Mouse (Mus musculus) natural killer cell, adult 2 months (primary cell): ENCODE data around the gene Slc38a10.
A peak's percentile ranks its signal among the peaks of the same experiment; 100 is the strongest.

Experiments used
- DNase-seq, 2 experiments: peaks; one replicate each; pipeline ENCODE4 v3.0.0; 2022; ENCODE audit warnings: low spot score in 2 of 2

Gene Slc38a10

GRCm38 (mm10) chr11:120151113-120151494 lies at the start of gene Slc38a10:
Gene Slc38a10, minus strand, starts transcription at chr11:120151346.
- peak; percentile 99 for DNase-seq

DNA sequence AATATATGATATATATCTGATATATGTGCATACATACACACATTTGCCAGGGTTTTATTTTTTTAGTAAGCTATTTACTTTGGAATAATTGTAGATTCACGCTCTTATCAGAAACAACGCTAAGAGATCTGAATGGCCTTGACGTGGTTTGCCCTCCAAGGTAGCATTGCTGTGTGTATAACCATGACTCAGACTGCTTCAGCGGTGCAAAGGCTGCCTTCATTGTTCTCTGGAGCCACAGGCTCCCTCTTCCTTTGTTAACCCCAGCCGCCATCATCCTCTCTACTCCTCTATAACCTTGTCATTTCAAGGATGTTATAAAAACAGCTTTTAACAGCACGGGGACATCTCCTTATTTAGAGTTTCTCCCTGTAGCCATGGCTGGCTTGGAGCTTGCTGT lies 49.5 kb upstream of the Slc38a10 start:
- no peak for DNase-seq

- no peak for DNase-seq
Measured at GRCm38 (mm10) chr11:120199766-120200165, 48.6 kb upstream of the Slc38a10 start.

GRCm38 (mm10) chr11:120198831-120199230 lies 47.7 kb upstream of the Slc38a10 start:
- no peak for DNase-seq

GRCm38 (mm10) chr11:120190526-120191412 lies 39.6 kb upstream of the Slc38a10 start:
- DNase-seq = no peak

GRCm38 (mm10) chr11:120189459-120190312 lies 38.5 kb upstream of the Slc38a10 start:
- DNase-seq = peak; percentile 80 to 86

GRCm38 (mm10) chr11:120188481-120189441 lies 37.6 kb upstream of the Slc38a10 start:
- no peak for DNase-seq

DNA sequence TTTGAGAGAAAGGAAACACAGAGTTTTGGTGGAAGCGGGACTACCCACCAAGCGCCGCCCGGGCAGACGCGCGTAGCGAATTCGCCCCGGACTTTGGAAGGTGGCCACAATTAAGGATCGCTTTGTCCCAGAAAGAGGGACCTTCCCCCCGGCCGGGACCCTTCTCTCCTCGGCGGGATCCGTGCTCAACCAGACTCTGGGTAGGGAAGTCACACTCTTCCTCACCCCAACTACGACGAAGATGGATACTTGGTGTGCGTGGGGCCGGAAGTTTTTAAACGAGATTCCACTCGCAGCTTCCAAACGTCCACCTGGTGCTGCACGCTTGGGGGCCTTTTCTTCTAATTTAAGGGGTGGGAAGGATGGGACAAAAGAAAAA lies 36.9 kb upstream of the Slc38a10 start:
- DNase-seq = no peak

DNA sequence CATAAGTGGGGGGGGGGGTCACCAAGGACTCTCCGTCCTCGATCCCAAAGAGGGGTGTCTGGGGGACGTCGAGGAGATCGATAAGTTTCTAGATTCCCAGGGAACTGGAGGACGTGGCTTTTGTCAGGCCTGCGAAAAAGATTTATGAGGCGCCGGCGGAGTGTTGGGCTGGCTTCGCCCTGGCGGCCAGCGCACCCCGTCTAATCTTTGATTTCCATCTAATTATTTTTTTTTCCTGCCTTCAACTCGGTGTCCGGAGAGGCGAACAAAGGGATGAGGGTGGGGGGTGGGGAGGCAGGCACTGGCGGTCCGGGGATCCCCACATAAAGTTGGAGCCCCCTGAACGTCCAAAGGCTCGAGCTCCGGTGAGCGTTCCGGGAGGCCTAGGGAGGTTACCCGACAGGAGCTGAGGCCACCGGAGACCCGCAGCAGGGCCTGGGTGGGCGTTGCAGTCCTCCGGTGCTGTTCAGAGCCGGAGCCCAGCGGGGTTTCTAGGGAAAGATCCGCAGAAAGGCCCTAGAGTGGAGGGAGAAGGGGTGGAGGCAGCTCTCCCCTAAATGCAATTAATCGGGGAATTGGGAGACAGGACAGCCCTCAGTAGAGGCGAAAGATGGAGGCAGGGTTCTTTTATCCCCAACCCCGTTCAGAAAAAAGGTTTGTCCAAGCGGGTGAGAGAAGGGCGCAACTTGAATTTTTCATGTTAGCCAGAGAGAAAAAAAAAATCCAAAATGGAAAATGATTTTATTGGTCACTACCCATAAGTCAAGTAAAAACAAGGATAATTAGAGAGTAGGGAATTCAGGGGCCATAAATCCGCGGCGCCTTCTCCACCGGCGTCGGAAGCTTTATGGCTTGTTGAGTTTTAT lies 36.3 kb upstream of the Slc38a10 start:
- no peak for DNase-seq

DNA sequence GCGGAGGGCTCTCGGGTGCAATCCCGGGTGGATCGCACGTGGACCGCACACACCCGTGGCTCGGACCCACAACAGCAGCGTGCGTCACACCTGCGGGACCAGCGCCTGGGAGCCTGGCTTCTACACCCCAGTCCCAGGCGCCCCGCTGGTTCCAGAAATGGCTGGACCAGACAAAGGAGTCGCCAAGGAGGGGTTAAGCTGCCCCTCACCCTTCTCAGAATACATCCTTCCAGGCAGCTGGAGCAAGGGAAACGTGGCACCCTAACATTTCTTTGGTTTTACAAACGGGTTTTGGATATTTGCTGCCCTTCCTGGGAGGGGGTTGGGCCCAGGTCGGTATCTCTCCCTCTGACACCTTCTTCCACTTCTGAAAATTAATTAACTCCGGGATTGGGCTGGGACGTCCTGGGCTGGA lies 35.7 kb upstream of the Slc38a10 start:
- DNase-seq = no peak

- DNase-seq = no peak
Measured at GRCm38 (mm10) chr11:120186145-120186740, 35.1 kb upstream of the Slc38a10 start.

GRCm38 (mm10) chr11:120185316-120186141 lies 34.4 kb upstream of the Slc38a10 start:
- DNase-seq = no peak

DNA sequence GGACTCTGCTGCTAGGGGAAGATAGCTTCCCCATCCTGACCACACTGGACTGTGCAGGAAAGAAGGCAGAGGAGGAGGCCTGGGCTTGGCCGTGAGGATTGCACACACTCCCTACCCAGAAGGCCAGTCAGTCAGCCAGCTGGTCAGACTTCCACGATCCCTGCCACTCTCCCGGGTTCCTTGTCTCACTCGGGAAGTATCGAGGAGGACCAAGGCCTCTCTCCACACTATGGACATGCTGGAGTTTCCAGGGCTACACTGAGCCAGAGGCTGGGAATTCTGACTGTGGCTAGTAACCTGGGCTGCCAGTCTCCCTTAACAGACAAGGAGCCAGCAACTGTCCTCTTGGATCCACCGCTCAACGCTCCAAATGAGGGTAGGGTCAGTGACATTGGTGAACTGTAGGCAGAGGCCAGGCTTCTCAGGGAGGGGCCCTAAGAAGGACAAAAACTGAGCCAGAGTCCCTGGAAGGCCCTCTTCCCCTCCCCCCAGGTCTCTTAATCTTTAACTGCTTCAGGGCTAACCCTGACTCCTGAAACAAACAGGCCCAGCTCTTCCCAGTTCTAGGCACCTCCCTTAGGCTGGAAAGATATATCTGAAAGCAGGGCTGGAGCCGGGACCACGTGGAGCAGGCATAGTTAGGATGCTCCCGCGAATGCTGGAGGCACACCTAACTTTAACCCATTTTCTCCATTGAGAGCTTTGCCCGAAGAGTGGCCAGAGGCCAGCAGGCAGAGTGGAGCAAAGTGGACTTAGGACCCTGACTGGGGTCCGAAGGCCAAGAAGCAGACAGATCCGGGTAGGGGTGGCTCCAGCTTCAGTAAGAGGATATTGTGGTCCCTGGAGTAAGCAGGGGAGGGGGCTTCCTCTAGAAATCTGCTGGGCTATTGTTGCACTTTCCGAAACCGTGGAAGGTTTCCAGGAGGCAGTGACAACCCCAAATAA lies 33.5 kb upstream of the Slc38a10 start:
- DNase-seq = no peak

DNA sequence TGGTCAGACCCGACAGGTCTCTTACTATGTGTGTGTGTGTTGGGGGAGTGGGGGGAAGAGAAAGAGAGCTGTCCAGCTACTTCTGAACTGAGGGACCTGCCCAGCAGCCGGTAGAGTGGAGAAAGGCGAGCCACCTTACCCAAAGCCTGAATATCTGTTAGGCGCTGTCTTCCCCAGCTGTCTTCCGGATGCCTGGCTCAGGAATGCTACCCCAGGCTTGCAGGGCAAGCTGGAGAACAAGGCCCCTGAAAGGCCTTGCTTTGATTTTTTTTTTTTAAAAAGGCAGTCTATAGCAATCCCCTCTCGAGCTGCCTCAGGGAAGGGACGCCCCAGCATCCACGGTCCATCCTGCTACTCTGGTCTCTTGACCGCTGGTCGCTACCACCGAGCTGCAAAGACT lies 32.6 kb upstream of the Slc38a10 start:
- DNase-seq = no peak

DNA sequence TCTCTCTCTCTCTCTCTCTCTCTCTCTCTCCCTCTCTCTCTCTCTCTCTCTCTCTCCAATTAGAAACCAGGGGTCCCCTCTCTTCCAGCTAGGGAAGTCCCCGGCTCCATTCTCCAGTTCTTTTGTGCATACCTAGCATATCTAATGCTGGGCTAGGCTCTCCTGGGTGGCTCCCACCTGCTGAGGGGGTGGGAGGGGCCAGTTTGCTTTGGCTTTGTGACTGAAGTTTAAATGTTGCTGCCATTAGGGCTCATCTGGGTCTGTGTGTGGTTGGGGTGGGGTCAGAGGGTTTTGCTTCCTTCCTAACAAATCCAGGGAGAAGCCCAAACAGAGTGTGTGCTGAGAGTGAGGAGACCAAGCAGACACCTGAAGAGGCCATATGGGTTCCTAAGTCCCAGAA lies 32.0 kb upstream of the Slc38a10 start:
- no peak for DNase-seq

GRCm38 (mm10) chr11:120182396-120183030 lies 31.4 kb upstream of the Slc38a10 start:
- no peak for DNase-seq

DNA sequence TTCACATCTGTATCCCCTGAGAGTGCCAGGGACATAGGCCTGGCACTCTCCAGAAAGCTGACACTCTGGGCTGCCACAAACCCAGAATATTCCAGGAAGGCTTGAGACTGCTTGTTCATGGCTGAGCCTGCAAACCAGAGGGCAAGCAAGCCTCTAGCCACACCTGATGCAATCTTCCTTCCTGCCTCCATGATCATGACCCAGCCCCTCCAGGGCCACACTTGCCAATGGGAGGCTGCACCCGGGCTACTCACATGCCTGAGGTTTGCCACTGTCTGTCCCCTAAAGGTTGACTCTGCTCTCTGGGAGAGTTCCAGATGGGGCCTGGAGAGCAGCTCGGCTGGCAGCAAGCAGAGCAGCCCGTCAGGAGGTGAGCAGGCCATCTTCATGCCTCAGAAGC lies 30.2 kb upstream of the Slc38a10 start:
- no peak for DNase-seq

DNA sequence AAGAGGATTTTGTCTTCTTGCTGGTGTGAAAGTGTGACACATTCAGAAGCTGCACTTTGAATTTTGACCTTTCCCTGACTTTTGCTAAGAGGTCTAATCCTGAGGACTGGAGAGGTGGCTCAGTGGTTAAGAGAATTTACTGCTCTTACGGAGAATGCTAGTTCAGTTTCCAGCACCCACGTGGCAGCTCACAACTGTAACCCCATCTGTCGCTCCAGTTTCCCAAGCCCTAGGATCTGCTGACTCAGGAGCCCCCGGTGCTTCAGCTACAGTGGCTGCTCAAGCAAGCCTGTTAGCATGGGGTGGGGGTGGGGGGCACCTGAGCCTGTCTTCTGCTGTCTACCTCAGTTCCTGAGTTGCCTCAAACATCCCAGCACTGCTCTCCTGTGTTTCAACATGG lies 28.2 kb upstream of the Slc38a10 start:
- no peak for DNase-seq
